Mouse (Mus musculus) cerebellum, adult 18-20 months (tissue): Measurements from ENCODE around the gene En1.

Experiments
- DNase-seq, 2 experiments: peaks; one replicate each; pipeline ENCODE4 v3.0.0; 2021

Gene En1

DNA sequence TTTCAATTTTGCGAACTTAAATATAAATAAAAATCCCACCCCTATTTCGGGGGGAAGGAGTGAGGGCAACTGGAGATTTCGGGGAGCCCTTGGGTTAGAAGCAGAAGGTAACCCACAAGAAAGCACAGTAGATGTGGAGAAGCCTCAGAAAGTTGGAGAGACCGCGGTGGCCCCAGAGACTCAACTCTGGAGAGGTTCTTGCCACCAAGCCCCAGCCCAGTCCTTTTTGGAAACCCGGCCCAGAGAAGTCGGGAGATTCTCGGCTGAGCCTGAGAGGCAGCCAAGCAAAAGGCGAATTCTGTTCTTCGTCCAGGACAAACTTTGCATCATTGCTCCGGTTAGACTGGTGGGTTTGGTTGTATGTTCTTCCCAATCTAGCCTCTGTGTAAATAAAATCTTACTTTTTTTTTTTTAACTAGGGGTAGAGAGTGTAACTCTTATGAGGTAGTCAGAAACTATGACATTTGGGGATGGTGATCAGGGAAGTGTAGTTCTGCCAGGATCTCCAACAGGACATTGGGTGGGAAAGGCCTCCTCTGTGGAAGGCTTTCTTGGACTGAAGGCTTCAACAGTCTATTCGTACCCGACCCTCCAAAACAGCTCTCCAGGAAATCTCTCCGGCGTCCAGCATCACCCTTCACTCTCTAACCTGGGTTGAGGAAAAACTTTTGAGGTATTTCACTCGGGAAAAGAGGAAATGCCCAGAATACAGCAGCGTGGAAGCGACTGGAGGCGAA, 1.5 kb upstream of the En1 start:
- DNase-seq = no peak

DNA sequence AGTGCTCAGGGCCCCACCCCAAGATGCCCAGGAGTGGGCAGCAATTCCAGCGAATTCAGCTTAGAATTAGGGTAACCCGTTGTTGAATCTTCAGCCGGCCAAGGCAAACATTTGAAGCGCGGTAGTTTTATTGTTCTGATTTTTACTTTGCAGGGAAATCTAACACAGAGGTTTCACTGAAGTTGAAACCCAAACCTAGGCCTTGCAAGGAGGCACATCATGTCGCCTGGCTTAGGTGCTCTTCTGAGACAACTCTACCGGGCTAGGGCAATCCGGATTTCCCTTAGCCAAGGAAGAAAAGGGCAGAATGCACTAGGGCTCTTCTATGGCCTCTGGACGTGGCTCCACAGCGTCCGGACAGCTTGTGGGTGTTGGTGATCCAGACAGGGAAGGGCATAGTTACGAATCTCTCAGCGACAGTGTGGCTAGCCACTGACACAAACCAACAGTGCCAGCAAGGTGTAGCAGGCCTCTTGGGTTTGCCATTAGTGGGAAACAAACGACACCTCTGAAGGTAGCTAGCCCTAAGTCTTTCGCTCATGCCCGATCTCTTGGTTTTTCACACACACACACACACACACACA, 873 bp upstream of the En1 start:
- no peak for DNase-seq

DNA sequence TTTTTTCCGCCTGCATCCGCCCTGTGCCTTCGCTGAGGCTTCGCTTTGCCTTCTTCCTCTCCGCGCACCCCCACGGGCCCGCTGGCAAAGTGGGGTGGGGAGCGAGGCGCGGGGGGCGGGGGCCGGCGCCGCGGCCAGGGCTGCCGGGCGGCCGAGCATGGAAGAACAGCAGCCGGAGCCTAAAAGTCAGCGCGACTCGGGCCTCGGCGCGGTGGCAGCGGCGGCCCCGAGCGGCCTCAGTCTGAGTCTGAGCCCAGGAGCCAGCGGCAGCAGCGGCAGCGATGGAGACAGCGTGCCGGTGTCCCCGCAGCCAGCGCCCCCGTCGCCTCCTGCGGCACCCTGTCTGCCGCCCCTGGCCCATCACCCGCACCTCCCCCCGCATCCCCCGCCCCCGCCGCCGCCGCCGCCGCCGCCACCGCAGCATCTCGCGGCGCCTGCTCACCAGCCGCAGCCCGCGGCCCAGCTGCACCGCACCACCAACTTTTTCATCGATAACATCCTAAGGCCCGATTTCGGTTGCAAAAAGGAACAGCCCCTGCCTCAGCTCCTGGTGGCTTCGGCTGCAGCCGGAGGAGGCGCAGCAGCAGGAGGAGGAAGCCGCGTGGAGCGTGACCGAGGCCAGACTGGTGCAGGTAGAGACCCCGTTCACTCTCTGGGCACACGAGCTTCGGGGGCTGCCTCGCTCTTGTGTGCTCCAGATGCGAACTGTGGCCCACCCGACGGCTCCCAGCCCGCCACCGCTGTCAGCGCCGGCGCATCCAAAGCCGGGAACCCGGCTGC, 848 bp downstream of the En1 start:
- DNase-seq = peak in 1 of 2 experiments; percentile 31

DNA sequence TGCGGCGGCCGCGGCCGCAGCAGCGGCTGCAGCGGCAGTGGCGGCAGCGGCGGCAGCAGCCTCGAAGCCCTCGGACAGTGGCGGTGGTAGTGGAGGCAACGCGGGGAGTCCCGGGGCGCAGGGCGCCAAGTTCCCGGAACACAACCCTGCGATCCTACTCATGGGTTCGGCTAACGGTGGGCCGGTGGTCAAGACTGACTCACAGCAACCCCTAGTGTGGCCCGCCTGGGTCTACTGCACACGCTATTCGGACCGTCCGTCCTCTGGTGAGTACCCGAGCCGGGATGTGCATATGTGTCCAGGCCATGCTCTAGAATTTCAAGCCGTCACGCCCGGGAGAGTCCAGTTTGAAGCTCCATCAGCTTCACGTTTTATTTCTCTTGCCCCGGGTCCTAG, 1.4 kb downstream of the En1 start:
- DNase-seq = peak in 1 of 2 experiments; percentile 21

DNA sequence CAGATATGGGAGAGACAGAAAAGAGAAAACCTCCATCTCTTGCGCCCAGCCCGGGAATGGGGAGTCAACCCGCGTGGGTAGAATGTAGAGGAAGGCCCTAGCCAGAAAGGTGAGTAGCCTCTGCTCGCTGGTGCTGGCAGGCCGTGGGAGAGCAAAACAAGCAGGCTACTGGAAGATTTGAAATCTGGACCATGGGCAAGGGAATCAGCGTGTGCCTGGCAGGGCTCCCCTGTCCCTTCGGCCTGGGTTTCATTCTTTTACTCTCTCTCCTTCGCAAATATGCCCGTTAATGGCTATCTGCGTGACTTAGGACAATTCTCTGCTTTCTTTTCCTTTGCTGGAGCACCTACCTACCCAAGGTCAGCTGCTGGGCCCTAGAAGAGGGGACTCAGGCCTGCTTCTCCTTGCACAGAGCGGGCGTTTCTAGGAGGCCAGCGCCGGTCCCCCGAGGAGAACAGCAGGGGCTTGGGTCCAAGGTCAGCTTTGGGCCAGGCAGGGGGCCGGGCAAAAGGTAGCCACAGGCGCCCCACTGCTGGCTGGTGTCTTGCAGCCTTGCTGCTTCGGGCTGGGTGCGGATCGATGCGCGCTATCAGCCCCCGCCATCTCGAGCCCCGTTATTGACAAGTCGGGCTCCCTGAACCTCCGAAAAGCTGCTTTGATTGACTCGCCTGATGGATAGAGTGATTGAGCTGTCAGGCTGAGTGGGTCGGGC, 2.4 kb downstream of the En1 start:
- no peak for DNase-seq

DNA sequence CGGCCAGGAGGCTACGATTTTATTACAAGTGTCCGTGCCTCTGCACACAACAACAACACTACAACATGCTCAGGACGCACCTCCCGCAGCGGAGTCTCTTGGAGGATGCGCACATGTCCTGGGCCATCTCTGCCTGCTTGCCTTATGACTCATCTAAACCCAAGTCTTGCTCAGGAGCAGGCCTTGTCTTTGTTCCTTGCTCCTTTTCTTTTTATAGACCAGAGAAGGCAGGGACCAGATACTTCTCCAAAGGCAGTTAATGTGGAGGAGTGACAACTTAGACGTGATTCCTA, 2.9 kb downstream of the En1 start:
- DNase-seq = no peak

DNA sequence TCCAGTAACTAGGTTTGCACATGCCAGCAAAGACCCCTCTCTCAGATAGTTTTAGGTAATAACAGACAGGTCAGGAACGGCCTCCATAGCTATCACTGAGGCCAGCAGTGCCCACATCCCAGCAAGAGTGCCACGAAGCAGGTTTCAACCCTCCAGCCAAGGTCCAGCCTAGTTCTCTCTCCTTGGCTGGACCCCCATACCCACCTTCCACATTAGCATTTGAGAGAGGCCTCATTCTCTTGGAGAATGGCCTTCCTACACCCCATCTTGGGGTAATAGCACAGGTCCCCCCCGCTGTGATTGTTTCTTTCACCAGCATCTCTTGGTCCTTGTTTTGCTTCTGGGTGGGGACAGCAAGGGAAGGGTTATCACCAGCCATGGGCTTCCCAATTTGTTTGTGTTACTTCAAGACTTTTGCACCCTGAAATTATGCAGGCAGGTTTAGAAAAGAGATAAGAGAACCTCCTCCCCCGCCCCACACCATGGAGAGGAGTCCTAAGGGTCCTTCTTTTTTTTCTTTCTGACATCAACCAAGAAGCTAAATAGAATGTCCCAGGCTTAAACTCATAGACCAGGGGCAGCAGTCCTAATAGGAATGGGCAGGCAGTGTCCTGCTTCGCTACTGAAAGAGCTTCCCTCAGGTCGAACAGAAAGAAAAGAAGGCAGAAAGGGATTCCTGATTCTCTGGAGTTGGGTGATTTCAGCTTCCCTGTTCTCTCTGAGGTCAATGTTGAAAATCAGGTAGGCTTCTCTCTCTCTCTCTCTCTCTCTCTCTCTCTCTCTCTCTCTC, 3.5 kb downstream of the En1 start:
- no peak for DNase-seq

DNA sequence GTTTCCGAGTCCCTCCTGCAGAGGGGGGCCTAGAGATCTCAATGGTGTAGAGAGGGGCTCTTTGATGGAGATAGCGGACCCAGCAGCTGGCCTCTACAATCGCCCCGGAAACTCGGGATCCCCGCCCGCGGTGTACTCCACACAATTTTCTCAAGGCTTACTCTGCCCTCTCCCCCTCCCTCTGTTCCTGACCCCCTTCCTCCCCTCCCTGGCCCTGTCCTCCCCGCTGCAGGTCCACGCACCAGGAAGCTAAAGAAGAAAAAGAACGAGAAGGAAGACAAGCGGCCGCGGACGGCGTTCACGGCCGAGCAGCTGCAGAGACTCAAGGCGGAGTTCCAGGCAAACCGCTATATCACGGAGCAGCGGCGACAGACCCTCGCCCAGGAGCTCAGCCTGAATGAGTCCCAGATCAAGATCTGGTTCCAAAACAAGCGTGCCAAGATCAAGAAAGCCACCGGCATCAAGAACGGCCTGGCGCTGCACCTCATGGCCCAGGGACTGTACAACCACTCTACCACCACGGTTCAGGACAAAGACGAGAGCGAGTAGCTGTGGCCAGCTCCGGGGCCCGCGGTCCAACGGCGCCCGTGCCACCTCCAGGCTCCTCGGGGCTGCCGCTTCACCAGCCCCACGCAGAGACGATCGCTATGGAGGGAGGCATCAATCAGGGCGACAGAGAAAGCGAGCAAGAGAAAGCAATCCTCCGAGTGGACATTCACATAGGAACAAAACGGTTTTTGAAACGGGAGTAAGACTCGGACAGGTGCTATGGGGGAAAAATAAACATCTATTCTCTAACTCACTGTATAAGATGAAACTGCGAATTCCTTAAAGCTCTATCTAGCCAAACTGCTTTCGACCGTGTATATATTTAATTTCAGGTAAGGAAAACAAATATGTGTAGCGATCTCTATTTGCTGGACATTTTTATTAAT, 4.7 kb downstream of the En1 start:
- DNase-seq = peak in 1 of 2 experiments; percentile 17

DNA sequence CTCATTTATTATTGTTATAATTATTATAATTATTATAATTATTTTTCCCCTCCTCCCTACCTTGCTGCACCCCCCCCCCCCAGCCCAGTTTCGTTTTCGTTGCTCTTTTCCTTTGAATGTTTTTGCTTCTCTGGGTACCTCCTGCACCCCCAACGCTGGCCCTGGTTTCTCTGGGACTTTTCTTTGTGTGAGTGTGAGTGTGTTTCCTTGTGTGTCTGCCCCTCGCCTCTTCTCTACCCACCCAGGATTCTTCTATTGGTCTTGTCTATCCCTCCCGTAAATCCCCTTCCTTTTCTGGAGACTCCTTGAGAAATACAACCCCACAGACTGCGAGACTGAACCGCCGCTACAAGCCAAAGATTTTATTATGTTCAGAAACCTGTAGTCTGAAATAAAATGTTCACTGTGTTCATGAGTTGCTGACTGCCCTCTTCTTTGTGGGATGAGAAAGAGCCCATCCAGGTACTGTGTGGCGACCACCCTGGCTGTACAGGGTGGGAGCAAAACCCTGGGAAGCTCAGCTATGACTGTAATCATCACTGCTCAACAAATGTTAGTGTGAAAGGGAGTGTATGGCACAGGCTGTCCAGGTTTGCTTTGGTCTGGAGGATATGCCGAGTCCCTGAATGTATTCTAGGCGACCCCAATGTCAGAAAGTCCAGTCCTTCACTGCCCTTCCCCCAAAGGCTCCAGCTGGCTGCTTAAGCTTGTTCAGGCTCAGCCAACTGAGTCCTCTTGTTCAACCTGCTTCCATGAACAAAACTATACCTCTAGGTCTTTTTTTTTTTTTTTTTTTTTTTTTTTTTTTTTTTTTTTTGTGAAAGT, 5.6 kb downstream of the En1 start:
- no peak for DNase-seq

DNA sequence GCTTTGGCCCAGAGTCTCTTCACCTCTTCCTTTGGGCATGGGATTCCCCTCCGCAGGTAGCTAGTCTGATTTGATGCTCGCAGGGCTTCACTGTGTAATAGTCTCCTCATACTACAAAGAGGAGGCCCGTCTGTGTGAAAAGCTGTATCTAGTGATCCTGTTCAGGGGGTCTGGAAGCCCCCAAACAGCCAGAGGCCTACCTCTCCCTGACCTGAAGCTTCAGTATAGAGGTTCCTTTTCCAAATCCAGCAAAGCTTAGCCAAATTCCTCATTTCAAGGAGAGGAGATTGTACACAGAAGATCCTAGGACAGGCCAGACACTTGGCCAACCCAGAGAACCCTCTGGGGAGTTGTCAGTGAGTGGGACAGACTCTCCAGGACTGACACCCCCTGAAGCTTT, 6.2 kb downstream of the En1 start:
- DNase-seq = no peak

DNA sequence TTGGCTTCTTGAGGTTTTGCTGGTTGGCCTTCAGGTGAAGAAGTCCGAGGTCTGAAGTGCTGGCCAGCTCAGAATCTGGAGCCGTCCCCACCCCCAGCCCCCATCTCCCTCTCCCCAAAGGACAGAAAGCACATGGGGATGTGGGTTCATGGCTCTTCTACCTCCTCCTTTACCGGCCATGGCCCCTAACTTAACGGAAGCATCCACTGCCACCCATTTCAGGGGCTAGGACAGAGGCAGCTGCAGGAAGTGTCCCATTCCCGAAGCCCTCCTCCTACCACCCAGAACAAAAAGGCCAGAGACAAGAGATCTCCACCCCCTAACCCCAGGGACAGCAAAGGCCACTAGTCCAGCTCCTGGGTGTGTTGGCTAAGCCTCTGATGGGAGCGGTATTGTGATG, 7.4 kb downstream of the En1 start:
- DNase-seq = no peak

DNA sequence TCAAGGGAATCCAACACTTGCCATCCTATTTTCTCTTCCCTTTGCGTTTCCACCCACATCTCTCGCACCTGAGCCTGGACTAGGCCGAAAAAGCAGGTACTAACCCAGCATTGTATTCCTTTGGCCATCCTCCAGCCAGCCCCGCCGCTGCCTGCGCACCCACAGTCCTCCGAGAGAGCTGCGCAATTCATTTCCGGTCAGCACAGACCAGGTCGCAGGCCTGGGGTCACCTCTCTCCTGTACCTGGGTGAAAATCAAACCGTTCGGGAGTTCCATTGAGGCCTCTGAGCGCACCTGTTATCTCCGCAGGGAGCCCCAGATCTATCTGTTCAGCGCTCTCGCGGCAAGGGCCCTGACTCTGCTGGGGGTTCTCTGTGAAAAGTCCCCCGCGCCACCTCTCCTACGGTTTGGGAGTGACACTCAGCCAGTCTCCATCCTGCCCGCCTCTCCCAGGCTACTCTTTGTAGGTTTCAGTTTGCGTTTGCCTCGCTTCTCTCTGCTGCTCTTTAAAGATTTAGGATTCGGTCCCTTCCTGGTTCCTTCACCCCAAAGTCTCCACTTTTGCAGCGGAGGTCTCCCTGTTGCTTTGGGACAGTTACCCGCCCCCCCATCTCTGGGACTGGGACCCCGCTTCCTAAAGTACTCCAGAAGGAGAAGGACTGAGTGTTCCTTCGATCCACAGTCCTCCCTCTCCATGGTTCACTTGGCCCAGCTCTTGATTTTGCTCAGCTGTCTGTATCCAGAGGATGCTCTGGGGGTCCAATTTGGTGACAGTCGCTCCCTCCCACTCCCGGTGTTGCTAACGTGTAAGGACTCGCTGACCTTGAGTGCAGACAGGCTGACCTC, 11.5 kb downstream of the En1 start:
- DNase-seq = no peak

DNA sequence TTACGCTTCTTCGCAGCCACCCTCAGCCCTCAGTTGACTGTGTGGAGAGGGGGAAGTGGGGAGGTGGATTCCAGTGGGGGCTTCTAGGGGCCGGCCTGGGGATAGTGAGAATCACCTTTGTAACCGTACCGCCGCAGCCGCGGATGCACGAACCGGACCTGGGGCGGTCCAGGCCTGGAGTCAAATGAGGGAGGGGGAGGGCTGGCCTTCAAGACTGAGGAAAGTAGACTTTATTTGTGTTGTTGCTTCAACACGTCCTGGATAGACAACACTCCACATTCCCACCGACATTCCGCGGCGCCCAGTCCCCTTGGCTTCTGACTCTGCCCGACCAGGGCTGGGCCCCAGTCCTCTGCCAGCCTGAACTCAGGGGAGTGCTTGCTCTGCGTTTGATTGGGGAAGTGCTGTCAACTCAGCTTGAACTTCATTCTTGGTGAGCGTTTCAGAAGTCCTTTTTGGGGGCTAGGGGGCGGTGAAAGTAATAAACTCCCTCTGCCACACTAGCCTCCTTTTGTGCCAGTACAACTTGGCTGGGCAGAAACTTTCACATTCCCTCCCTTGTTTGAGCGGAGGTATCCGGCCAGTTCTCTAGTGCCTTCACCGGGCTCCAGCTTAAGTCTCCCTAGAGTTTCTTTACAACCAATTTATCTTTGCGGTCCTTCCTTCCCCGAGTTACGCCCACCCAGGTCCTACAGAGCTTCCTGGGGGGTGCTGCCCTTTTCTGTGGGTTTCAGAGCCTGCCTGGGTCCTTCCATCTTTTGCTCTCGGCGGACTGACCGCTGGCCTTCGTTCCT, 12.3 kb downstream of the En1 start:
- DNase-seq = no peak

DNA sequence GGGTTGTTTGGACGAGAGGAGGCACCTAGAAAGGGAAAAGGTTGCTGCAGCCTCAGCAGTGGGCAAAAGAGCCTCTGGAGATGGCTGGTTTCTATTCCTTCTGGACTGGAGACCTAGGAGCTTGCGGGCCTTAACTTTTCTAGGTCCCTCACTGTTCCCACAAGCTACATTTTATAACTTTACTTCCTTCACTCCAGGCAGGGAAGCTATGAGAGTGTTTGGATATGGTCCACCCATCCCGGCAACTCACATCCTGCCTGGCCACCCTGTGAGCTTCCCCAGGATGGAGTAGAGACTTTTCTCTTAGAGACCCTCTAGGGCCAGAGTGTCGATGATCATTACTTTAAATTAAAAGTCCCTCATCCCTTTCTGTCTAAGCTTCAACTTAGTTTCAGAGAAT, 13.3 kb downstream of the En1 start:
- DNase-seq = no peak

DNA sequence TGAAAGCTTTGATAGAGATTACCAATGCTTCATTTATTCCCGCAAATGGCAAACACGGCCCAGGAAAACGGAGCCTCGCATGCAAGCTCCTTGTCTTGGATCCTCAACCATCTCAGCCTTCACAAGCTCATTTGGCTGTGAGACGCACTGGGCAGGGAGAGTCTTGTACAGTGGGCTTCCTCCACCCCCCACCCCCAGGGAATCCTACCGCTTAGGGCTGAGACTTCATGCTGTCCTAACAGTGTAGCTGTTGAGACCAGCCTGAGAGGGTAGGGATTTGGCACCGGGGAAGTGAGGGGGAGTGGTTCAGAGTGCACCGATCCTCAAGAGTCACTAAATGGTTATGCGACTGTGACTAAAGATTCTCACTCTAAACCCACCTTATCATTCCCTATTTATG, 13.7 kb downstream of the En1 start:
- no peak for DNase-seq

DNA sequence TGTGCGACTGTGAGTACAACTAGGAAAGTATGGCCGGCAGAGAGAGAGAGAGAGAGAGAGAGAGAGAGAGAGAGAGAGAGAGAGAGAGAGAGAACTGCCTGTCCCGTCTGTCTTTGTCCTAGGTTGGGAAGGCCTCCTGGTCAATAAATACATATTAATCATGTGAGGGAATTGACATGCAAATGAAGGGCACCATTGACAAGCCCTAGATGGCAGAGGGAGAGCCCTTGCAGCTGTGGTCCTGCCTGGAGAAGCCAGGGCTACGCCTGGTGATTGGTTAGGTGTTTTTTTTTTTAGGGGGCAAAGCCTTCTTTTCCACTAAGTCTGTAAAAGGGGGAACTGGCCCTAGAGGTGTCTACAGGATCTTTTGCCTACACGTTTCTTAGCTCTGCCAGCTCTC, 19.2 kb downstream of the En1 start:
- DNase-seq = no peak

DNA sequence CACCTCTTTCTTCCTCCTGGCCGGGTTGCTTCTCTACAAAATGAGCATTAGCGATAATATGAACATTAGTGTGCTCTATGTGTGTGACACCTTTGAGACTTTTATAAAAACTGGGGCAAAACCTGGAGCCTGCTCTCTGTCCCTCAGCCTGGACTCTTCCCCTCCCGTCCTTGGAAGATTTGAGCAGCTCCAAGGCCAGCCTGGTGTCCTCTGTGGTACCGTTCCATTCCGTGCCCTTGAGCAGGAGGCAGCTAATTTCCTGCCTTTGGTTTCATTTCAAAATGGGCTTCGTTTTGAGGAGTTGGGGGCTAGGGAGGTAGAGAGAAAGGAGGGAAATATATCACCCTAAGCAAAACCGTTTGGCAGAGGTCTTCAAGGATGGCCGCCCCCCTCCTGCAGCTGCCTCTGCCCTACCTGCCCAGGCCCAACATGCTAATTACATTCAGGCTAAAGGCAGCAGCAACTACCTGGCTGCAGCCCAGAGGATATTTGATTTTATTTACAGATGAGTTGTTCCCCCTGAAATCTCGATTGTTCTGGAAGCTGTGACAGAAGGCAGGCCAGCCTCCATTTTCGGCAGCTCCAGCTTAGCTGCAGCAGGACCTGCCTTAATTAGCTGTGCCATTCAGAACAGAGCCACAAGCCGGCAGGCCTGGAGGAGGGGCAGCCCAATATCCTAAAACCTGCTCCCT, 24.9 kb downstream of the En1 start:
- no peak for DNase-seq

DNA sequence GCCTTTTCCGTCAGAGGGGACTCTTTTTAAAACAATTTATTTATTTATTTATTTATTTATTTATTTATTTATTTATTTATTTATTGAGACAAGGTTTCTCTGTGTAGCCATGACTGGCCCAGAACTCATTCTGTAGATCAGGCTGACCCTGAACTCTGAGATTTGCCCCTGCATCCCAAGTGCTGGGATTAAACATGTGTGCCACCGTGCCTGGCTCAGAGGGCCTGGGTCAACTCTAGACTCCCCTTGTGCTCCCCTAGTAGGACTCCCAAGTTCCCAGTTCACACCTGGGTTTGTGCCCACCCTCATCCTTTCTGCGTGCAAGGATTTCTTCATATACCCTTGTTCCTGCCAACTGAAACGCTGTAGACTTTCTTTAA, 25.4 kb downstream of the En1 start:
- DNase-seq = no peak
